Mouse (Mus musculus): ENCODE data around the gene Bach2. TPM values are rescaled to one million over a fixed set of nuclear protein-coding genes. Genes with fewer than 3 reads are reported as not detected.

The Bach2 gene
- polyA plus RNA-seq, 2 experiments, result 0.45 to 0.67 TPM

GRCm38 (mm10) chr4:32286405-32286804 lies 47.8 kb downstream of the Bach2 start:
- Histone ChIP-seq H3K9ac (replicated peaks) (no peak overlapping the region), H3K27ac (no peak overlapping the region), H3K4me2 (ENCODE audit: low read depth) (no peak overlapping the region), H3K27me3 (ENCODE audit: control insufficient read depth, insufficient read depth, low read length) (no peaks in the 10 kb centered on the region), H3K36me3 (replicated peaks; ENCODE audit: control insufficient read depth, insufficient read depth, low read depth) (no peaks in the 10 kb centered on the region), H3K9me3 (ENCODE audit: control insufficient read depth, low read length) (no peaks in the 10 kb centered on the region), H3K4me3 (ENCODE audit: insufficient read depth in 1 of 2, low read depth in 2 of 2, low read length in 2 of 2) (no peak overlapping the region), H3K4me1 (replicated peaks; ENCODE audit: control insufficient read depth in 2 of 2, insufficient read depth in 2 of 2, low read length in 1 of 2) (peaks cover 0 to 23% of the 10 kb centered on the region in 2 experiments)
- no peak for TF ChIP-seq EP300 (IDR thresholded peaks at IDR 0.05; ENCODE audit: low read depth)
- no peak for ATAC-seq (ENCODE audit: insufficient read depth)
- WGBS (ENCODE audit: insufficient replicate concordance), result 71% methylated on average over 8 of the region's 8 CpGs
- no peak for DNase-seq (ENCODE audit: low read depth in 3 of 3, low spot score in 3 of 3)

DNA sequence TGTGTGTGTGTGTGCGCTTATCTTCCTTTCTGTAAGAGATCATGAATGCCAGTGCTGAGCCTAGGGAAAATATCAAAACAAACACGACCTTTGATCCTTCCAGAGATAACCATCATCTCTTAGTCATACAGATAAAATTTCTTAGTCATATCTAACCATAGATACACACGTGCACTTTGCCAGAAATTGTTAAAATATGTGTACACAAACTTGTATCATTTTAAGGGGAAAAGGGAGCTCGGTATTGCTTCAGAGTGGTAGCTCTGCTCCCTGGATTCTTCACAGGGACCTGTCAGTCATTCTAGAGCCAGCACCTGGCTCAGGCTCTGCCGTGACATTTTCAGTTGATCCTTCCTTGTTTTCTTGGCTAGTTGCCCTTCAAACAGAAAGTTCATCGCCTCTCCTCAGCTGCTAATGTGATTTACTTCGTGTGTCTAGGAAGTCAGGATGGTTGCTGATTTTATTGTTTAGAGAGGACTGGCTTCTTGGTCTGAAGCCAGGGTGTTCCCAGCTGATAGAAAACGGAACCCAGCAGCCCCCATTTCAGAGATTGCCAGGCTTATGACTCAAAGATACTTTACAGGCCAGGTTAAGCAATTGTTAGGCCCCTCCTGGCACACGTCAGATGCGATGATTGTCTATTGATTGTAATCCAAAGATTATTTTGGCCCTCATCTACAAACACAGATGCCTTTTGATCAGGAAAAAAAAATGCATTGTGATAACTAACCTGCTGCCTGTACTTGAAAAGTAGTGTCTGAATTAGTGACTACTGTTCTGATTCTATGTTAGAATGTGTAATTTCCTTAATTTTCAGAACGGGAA lies 49.6 kb downstream of the Bach2 start:
- Histone ChIP-seq H3K4me2 (ENCODE audit: low read depth) (peak overlapping the region; percentile 16; the same call in 1 of the 2 replicates), H3K4me1 (replicated peaks; ENCODE audit: control insufficient read depth in 2 of 2, insufficient read depth in 2 of 2, low read length in 1 of 2) (peaks cover 0 to 27% of the 10 kb centered on the region in 2 experiments), H3K27ac (no peak overlapping the region), H3K9ac (replicated peaks) (no peak overlapping the region), H3K27me3 (ENCODE audit: control insufficient read depth, insufficient read depth, low read length) (no peaks in the 10 kb centered on the region), H3K9me3 (ENCODE audit: control insufficient read depth, low read length) (no peaks in the 10 kb centered on the region), H3K36me3 (replicated peaks; ENCODE audit: control insufficient read depth, insufficient read depth, low read depth) (no peaks in the 10 kb centered on the region), H3K4me3 (ENCODE audit: insufficient read depth in 1 of 2, low read depth in 2 of 2, low read length in 2 of 2) (no peak overlapping the region)
- TF ChIP-seq EP300 (IDR thresholded peaks at IDR 0.05; ENCODE audit: low read depth), result no peak
- no peak for TF ChIP-seq CTCF (IDR thresholded peaks at IDR 0.05; ENCODE audit: low read depth)
- ATAC-seq (ENCODE audit: insufficient read depth) (no peak), DNase-seq (ENCODE audit: low read depth in 3 of 3, low spot score in 3 of 3) (no peak)
- 27% methylated on average over 11 of the region's 11 CpGs for WGBS (ENCODE audit: insufficient replicate concordance)

GRCm38 (mm10) chr4:32289845-32290244 lies 51.2 kb downstream of the Bach2 start:
- Histone ChIP-seq H3K4me1 (replicated peaks; ENCODE audit: control insufficient read depth in 2 of 2, insufficient read depth in 2 of 2, low read length in 1 of 2) (peaks cover 0 to 29% of the 10 kb centered on the region in 2 experiments), H3K4me2 (ENCODE audit: low read depth) (no peak overlapping the region), H3K4me3 (ENCODE audit: insufficient read depth in 1 of 2, low read depth in 2 of 2, low read length in 2 of 2) (no peak overlapping the region), H3K9ac (replicated peaks) (no peak overlapping the region), H3K27me3 (ENCODE audit: control insufficient read depth, insufficient read depth, low read length) (no peaks in the 10 kb centered on the region), H3K9me3 (ENCODE audit: control insufficient read depth, low read length) (no peaks in the 10 kb centered on the region), H3K36me3 (replicated peaks; ENCODE audit: control insufficient read depth, insufficient read depth, low read depth) (no peaks in the 10 kb centered on the region), H3K27ac (no peak overlapping the region)
- 23% methylated on average over 6 of the region's 6 CpGs for WGBS (ENCODE audit: insufficient replicate concordance)
- DNase-seq (ENCODE audit: low read depth in 3 of 3, low spot score in 3 of 3), result no peak
- ATAC-seq (ENCODE audit: insufficient read depth), result no peak
- TF ChIP-seq EP300 (IDR thresholded peaks at IDR 0.05; ENCODE audit: low read depth) (no peak), CTCF (IDR thresholded peaks at IDR 0.05; ENCODE audit: low read depth) (no peak)

- Histone ChIP-seq H3K4me3 (ENCODE audit: insufficient read depth in 1 of 2, low read depth in 2 of 2, low read length in 2 of 2) (no peak overlapping the region), H3K27ac (no peak overlapping the region), H3K4me1 (replicated peaks; ENCODE audit: control insufficient read depth in 2 of 2, insufficient read depth in 2 of 2, low read length in 1 of 2) (peaks cover 0 to 29% of the 10 kb centered on the region in 2 experiments), H3K36me3 (replicated peaks; ENCODE audit: control insufficient read depth, insufficient read depth, low read depth) (no peaks in the 10 kb centered on the region), H3K9me3 (ENCODE audit: control insufficient read depth, low read length) (no peaks in the 10 kb centered on the region), H3K9ac (replicated peaks) (no peak overlapping the region), H3K4me2 (ENCODE audit: low read depth) (no peak overlapping the region), H3K27me3 (ENCODE audit: control insufficient read depth, insufficient read depth, low read length) (no peaks in the 10 kb centered on the region)
- TF ChIP-seq EP300 (IDR thresholded peaks at IDR 0.05; ENCODE audit: low read depth) (no peak), CTCF (IDR thresholded peaks at IDR 0.05; ENCODE audit: low read depth) (no peak)
- ATAC-seq (ENCODE audit: insufficient read depth) (no peak), DNase-seq (ENCODE audit: low read depth in 3 of 3, low spot score in 3 of 3) (no peak)
- WGBS (ENCODE audit: insufficient replicate concordance), result 24% methylated on average over 4 of the region's 4 CpGs
Measured at GRCm38 (mm10) chr4:32291406-32291805, 52.8 kb downstream of the Bach2 start.

- Histone ChIP-seq H3K4me1 (replicated peaks; ENCODE audit: control insufficient read depth in 2 of 2, insufficient read depth in 2 of 2, low read length in 1 of 2) (peaks cover 0 to 30% of the 10 kb centered on the region in 2 experiments), H3K4me2 (ENCODE audit: low read depth) (no peak overlapping the region), H3K27me3 (ENCODE audit: control insufficient read depth, insufficient read depth, low read length) (no peaks in the 10 kb centered on the region), H3K9ac (replicated peaks) (no peak overlapping the region), H3K9me3 (ENCODE audit: control insufficient read depth, low read length) (no peaks in the 10 kb centered on the region), H3K4me3 (ENCODE audit: insufficient read depth in 1 of 2, low read depth in 2 of 2, low read length in 2 of 2) (no peak overlapping the region), H3K27ac (no peak overlapping the region), H3K36me3 (replicated peaks; ENCODE audit: control insufficient read depth, insufficient read depth, low read depth) (no peaks in the 10 kb centered on the region)
- DNase-seq (ENCODE audit: low read depth in 3 of 3, low spot score in 3 of 3) (no peak), ATAC-seq (ENCODE audit: insufficient read depth) (no peak)
- TF ChIP-seq EP300 (IDR thresholded peaks at IDR 0.05; ENCODE audit: low read depth) (no peak), CTCF (IDR thresholded peaks at IDR 0.05; ENCODE audit: low read depth) (no peak)
- WGBS (ENCODE audit: insufficient replicate concordance), result 62% methylated on average over 7 of the region's 7 CpGs
Measured at GRCm38 (mm10) chr4:32293686-32294265, 55.2 kb downstream of the Bach2 start.
